Mouse (Mus musculus) erythroblast, embryonic 14.5 days (primary cell): ENCODE measurements around the gene Slc45a1.

Experiments used
- GATA1 ChIP-seq: IDR thresholded peaks from 2 replicates; pipeline ENCODE4 v1.6.1; 2012; ENCODE audit warnings: low read length, inconsistent platforms, mixed read lengths
- TAL1 ChIP-seq: IDR thresholded peaks from 3 replicates; pipeline ENCODE4 v1.6.1; 2012; ENCODE audit warnings: low read length, inconsistent platforms, mixed read lengths

DNA sequence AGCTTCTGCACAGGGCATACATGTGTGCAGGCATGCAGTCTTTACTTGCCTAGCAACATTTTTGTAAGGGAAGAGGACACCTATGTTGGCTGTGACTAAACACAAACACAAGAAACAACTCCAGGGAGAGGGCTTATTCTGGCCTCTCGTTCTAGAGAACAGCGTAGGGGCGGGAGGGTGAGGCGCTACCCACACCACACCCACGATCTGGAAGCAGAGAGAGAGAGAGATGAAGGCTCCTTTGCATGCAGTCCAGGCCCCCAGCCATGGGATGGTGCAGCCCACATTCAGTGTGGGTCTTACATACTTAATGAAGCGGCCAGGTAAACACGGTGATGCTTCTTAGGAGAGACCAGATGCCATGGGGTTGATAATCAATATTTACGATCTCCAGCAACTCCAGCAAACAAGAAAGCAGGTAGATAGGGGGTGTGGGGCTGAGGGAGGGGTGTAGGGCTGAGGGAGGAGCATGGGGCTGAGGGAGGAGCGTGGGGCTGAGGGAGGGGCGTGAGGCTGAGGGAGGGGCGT, 1.2 kb upstream of the Slc45a1 start:
- TF ChIP-seq TAL1 (no peak), GATA1 (no peak)
